Mouse (Mus musculus) right cerebral cortex, adult 2 months (tissue): ENCODE data around the gene Lax1.

Experiments
- DNase-seq, 2 experiments: peaks; one replicate each; pipeline ENCODE4 v3.0.0; 2021 to 2022; ENCODE audit warnings: low spot score in 2 of 2

Gene Lax1

DNA sequence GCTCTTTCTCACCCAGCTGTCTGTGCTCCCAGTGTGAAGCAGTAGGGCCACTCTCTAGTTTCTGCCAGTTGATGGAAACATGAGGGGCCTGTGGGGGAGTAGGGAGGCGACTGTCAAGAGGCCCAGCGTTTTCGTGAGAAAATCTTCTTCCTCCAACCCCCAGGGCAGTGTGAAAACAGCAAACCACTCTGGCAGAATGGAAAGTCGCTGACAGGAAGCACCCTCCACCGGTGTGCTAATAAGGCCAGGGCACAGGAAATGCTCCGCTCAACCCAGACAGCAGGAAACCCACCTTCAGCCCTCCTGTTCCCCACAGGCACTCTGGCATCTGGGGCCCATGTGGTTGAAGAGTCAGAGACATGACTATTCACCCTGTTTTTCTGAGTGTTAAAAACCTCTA, at the start of gene Lax1:
Gene Lax1 (minus strand): TSS at position 212 of the 400 bp plus-strand sequence.
- DNase-seq = no peak

DNA sequence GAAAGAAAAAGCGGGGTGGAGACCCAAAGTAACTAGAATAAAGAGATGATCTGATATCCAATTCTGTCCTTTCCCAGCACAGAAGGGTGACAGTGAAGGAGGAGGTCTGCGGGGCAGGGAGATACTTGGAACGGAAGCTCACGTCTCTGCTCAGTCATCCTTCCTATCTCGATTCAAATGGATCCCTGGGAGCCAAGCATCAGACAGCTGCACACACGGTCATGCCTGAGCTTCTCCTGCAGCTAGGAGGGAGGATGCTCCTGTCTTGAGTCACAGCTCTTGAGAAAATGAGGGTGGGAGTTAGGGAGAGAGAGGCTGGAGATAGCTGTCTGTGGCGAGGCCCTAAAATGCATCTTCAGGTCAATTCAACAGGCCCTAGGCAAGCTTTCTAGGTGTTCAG, 46.8 kb upstream of the Lax1 start:
- DNase-seq = peak in 1 of 2 experiments; percentile 26

DNA sequence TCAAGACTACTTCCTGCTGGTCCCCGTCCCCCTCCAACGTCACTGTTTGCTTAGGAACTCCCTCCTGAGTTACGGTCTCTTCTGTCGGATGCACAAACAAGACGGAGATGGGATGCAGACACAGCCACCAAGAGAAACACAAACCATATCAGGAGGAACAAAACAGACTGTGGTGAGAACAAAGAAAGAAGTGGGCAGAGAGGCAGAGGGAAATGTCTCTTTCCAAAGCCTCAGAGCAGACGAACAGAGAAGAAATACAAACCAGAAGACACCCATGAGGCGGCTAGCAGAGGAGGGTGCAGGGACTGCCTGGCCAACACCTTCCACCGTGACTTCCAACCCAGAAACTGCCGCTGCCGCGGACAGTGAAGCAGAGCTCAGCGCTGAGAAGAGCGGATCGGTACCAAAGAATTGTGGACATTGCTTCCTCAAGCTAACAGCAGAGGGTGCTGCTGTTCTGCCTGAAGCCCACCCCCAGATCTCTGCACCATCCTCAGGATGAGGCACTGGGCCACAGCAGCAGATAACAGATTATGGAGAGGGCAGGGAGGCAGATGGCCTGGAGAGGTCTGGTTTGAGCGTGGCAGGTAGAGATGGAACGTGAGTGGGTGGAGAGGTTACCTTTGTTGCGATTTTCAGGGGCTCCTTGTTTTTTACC, 46.2 kb upstream of the Lax1 start:
- peak; percentile 82 to 83 for DNase-seq

DNA sequence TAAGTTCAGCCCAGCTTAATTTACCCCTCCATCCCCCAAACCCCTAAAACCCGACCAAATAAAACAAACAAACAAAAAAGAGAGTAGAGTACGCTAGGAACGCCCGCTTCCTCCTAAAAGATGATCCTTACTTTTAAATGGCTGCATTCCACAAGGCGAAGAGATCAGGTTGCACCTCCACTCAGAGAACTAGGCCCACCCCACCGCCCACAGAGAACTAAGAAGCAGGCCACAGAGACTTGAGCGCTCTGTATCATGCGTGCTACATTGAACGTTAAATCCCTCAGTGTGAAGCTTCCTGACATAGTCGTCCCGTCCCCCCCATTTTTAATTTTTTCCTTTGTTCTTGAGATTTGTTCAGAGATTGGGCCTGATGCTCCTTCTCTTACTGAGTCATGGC, 42.9 kb upstream of the Lax1 start:
- no peak for DNase-seq

DNA sequence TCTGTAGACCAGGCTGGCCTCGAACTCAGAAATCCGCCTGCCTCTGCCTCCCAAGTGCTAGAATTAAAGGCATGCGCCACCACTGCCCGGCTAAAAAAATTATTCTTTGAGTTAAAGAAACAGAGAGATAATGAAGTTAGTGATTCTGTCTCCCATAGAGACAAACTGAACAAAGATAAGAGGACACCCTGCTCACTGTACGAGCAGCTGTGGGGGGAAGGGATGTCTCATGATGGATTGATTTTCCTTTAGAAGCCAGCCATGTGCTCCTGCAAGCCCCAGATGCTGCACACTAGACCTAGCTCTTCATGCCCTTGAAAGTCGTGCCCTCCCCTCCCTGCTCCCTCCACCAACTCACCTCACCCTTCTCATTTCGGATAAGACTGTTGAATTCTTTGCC, 38.4 kb upstream of the Lax1 start:
- DNase-seq = no peak

DNA sequence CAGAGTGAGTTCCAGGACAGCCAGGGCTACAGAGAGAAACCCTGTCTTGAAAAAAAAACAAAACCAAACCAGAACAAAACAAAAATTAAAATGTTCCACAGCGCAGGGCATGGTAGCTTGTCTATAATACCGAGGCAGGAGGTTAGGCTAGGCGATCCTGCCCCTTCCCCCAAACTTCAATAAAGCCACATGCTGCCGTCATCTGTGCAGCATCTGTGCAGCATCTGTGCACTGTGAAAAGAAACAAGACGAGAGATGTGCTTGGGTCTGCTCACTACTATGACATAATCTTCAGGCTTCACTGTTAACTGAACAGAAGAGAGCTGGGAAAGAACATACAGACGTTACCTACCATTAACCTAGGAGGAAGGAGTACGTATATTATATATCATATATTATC, 30.4 kb upstream of the Lax1 start:
- DNase-seq = no peak

DNA sequence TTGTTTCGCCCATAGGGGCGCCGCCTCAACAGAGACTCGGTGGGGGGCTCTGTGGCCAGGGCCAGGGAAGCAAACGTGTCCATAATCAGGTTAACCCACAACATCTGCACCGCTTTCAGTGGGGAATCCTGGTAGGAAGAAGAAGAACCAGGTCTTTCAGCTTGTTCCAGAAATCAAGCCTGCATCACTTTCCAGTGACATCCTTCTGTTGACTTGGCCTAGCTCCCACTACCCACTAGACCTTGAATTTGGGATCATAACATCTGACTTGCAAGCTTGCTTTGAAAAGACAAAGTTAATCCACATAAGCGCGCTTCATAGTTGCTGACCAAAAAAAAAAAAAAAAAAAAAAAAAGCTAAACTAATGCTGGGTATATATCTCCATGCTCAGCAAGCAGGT, 28.9 kb upstream of the Lax1 start:
- DNase-seq = no peak

DNA sequence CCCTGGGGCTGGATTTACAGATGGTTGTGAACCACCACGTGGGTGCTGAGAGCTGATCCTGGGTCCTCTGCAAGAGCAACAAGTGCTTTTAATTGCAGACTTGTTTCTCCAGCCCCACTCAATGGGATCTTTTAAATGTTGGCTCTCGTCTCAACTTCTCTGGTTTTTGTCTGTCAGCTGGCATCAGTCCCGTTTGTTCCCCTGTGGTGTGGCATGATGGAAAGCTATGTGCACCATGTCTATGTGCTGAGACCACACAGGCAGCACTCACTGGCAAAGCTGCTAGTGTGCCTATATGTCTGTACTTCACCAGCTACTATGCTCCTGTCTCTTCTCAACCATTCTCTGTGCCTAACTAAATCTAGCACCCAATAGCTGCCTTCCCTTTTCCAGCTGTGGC, 28.4 kb upstream of the Lax1 start:
- no peak for DNase-seq

DNA sequence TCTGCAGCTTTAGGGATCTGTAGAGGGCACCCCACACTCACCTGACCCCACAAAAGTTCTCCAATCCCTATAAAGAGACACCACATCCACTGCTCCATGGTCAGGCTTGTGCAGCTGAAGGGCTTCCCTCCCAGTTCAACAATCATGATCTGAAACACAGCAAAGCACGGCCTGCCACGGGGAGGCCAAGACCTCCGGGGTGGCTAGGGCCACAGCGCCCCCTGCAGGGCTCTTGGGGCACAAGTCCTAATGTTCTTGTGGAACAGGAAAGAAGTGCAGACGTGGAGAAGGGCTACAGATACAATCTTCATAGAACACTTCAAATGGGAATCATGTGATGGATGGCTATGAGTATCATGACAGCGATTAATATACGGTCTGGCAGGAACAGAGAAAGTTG, 26.6 kb upstream of the Lax1 start:
- DNase-seq = no peak

DNA sequence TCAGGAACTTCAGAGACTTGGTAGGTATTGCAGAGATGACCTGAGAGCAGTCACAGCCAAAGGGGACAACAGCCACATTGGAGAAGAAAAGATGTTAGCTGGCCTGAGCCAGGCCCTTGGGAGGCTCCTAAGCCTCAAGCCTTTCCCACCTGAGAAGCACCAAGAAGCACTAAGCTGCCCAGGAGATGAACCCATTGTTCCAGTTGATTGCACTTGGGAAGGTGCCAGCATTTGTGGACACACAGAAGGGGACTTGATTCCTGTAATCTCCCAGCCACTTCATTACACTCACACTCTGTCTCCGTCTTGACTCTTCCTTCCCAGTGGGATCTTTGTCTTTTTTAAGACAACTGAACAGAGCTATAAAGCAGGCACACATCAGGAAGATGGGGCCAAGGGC, 25.3 kb upstream of the Lax1 start:
- no peak for DNase-seq

DNA sequence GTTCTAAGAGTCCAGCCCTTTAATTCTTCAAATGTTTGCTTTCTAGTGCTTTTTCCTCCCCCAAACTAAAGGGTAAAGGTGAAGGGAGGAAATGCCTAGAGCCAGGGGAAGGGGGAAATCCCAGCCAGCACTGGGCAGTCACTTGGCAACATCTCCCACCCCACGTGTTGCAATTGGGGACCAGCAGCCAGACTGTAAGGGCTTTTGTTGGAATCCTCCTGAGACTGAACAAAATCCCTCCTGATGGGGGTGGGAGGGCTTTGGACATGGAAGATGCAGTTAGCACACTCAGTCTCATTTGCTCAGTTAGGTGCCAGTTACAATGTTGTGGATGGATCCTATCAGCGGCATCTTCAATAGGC, 23.1 kb upstream of the Lax1 start:
- DNase-seq = no peak

DNA sequence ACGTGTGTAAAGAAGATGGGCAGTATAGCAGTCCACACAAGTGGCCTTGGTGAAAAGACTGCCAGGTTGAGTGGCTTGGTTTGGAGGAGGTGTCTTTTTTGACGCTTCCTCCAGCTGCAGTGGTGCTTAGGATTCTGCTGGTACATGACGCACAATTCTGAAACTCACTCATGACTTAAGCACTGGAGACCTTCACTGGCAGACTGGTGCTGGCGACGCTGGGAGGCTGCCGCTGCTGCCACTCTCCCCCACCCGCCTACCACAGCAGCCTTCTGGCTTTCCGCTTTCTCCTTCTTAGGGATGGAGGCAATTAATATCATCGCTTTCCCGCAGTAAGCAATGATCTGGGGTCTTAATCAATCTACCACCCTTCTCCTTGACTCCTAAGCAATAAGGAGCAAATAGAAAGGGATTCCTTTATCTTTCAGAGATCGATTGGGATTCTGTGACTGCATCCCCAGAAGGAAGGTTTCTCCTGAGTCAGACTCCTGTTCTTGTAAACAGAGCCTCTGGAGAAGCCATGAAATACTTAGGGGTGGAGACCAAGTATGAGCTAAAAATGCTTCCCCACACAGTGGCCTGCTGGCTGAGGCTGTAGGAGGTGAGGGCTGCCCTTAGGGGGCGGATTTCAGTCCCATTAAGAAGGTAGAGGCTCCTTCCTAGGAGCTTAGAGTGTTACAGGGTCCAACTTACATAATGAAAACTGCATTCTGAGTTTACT, 22.5 kb upstream of the Lax1 start:
- peak; percentile 31 to 33 for DNase-seq

DNA sequence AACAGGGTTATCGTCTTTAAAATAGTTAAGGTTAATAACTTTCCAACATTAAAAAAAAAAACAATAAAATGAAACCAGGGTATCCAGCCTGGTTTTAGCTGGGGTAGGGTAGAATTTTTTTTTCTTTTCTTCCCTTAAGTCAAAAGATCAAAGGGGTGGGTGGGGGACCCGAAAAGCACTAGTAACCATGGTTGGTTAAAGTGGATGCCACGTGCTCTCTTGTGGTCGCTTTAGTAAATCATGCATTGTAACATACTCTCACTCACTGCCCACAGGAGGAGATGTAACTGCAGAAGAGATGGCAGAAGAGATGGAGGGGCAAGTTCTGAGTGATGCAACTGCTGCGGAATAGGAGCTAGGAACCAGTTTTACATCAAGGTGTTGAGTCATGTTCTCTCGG, 21.5 kb upstream of the Lax1 start:
- no peak for DNase-seq

DNA sequence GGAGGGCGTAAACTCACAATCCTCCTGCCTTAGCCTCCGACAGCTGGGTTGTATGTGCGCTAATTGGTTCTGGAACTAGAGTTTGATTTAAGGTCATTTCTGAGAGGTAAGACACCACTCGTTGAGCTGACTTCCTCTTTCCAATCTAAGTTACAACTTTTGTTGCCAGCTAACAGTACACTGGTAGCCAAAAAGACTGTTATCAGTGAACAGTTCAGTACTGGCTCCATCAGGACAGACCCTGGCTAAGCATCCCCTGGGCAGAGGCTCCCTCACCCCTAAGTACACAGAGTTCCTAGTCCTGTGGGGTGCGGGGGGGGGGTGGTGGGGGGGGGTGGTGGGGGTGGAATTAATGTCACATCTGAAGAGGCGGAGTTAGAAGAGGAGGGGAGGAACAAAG, 21.0 kb upstream of the Lax1 start:
- DNase-seq = no peak

DNA sequence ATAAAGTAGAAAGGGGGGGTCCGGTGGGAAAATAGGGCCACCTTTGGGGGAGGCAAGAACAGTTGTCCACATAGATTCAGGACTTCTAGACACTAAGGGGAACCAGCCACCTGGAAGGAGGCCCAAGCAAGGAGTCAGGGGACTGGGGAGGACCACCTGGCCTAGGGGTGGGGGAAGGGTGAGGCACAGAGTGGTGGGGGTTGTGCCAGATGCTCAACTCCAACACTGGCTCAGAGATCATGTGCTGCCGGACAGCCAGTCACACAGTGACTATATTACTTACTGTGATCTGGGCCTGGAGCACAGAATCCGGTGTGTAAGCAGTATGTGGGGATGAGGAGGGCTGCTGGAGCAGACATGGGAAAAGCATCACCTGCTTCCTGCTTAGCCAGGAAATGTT, 19.4 kb upstream of the Lax1 start:
- DNase-seq = no peak

DNA sequence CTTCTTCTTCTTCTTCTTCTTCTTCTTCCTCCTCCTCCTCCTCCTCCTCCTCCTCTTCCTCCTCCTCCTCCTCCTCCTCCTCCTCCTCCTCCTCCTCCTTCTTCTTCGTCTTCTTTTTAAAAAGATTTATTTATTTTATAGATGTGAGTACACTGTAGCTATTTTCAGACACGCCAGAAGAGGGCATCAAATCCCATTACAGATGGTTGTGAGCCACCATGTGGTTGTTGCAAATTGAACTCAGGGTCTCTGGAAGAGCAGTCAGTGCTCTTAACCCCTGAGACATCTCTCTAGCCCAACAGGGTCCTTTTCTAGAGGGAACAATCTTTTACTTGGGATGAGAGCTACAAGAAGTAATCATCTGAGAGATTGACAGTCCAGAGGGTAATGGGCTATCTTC, 11.9 kb upstream of the Lax1 start:
- DNase-seq = peak; percentile 36 to 40

DNA sequence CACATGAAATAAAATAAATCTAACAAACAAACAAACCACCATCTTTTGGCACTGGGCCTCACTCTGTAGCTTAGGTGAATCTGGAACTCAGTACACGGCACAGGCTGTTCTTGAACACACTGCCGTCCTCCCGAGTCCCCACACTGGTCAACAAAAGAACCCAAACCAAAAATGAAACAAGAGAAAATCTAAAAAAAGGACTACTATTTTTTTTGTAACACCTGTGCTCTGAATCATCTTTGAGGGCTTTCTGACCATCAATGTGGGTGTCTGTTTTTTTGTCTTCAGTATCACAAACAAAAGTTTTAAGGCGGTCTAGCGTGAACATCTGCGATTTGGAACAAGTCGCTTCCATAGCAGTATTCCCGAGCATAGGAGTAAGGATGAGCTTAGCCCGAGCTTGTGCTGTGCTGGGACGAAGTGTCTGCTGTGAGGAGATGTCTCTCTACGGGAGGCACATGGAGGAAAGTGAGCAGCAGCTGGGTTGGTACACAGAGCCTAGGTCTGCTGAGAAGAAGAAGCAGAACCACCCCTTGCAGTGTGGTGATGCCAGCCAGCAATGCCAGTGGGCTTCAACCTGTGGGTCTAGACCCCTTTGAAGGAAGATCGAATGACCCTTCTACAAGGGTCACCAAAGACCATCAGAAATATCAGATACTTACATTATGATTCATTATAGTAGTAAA, 8.2 kb upstream of the Lax1 start:
- DNase-seq = no peak

DNA sequence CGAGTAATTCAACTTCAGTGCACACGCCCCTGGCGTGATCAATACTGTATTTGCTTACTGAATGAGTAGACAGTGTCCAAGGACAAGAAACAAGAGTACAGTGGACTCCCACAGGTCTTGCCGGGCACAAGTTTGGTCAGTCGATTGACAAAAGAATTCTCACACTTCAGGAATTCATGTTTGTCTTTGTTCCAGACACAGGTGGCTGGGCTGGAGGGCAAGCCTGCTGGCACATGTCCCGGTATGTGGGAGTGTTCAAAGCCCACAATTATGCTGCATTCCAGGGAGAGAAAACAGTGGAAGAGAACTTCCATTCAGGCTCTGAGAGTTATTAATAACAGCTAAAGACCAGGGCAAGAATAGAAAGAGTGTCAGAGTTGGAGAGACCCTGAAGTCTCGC, 6.0 kb upstream of the Lax1 start:
- peak in 1 of 2 experiments; percentile 19 for DNase-seq

DNA sequence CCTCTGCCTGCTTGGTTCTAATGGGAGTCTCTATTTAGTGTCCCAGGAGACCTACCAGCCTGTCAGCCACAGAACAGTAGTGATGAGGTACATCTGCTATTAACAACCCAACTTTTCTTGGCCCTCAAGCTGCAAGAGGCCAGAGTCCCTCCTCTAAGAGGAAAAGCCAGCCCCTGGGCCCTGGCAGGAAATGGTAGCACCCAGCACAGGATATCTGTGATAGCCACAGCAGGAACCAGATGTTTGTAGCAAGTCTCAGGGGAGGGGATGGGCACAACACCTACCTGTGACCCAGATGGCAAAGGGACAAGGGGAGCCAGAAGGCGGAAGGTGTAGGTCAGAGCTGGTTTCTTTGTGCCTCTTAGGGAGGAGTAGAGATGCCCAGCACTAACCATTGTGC, 5.0 kb upstream of the Lax1 start:
- DNase-seq = no peak

DNA sequence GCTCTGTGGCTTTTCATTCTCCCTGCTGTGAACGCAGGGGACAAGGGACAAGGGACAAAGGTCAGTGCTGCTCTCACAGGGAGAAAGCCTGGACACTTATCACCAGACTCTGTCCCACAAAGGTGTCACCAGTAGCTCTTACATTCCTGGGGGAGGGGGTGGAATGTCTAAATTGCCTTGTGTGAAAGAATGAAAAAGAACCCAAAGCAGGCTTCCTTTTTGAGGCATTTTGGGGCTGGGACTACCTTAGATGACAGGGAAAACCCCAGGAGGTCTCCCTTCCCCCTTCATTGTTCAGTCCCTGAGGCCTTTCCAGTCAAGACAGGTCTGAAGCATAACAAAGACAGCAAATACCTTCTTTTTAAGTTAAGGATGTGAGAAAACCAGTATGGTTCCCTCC, 4.4 kb upstream of the Lax1 start:
- no peak for DNase-seq

DNA sequence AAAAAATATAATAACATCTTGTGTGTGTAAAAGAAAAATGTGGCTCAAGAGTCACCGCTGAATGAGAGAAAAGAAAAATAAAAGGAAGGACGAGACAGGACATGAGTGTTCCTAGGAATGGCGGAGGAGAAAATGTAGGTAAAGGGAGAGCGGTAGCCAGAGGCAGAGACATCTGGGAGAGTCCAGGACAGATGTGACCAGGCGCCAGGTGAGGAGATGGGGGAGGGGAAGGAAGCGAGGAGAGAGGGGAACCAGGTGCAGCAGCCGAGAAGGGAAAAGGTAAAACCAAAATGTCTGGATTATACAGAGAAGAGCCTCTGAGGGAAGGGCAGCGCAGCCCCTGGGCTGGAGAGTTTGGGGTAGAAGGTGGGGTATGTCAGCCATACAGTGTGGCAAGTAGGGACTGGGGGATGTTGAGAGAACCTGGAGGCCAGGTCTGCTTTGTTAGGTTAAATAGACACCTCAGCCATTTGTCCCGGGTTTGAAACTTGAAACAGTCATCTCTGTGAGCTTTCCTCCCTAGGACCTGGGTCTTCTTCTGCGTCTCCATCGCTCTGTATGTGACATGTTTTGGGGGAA, 3.7 kb upstream of the Lax1 start:
- no peak for DNase-seq

DNA sequence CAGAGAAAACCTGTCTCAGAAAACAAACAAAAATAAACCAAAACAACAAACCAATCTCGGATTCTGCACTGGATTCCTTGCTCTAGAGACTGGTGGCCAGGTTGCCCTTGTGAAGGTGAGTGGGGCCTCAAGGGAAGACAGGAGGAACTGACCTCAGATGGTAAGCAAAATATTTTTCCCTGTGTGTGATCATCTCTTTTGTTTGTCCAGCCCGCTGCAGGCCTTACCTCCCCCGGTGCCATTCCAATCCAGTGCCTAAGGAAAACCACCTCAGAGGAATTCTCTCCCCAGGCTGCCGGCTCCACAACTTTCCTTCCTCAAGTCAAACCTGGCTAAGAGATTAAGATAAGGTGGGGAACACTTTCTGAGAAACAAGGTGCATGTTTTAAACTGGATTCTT, 2.3 kb upstream of the Lax1 start:
- no peak for DNase-seq

DNA sequence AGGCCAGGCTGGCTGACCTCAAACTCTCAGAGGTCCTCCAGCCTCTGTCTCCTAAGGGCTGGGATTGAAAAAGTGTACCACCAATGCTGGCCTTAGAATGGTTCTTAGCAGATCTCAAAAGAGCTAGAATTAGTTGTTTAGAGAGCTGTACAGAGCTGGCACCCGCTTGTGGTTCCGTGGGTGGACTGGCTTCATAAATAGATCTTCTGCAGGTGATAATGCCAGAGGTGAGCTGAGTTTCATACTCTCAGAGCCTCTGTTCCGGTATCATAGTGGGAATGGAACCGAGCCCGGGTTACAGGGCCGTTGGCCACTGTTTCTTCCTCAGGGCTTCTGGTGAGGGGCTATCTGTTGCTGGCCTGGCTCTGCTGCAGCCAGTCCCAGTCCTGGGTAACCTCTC, 1.1 kb upstream of the Lax1 start:
- DNase-seq = no peak
